Mouse (Mus musculus) heart, adult 2 months (tissue): ENCODE measurements around the gene Ephb2.

Experiments
- CTCF ChIP-seq: fragments of 200-600 bp; IDR thresholded peaks from 2 replicates; pipeline ENCODE4 v1.8.1; 2022; ENCODE audit warnings: antibody characterized with exemption, mild to moderate bottlenecking, moderate library complexity
- POLR2A ChIP-seq: fragments of 200-500 bp; IDR thresholded peaks from 2 replicates; pipeline ENCODE4 v1.6.1; 2011; ENCODE audit warnings: mild to moderate bottlenecking, low read depth, low read length, control low read depth; ENCODE audit not compliant: insufficient read depth

DNA sequence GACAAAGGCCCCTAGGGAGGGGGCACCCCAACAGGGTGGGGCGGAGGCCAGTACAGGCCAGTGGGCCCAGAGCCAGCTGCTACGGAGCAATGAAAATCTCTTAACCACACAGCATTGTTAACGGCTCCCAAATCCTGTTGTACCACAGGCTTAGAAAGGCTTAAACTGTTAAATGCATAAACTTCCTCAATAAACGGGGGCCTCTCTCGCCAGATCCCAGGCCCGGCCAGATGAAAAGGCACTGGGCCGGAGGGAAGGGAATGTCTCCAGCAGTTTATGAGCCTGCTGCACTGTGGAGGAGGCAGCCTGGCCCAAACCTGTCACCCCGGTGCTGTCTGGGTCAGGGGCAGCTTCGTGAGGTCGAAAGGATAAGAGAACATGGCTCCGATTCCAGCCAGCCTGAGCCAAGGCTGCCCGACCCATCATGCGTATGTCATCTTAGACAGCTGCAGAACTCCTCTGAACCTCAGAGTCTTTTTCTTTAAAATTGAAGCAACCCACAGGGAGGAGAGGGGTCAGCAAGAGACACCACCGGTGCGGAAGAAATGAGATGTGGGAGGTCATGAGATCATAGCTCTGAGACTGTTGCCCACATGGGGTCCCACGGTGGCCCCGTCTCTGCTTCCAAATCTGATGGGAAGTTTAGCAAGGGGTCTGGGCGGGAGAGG lies 73.9 kb downstream of the Ephb2 start:
- TF ChIP-seq CTCF (no peak), POLR2A (no peak)
